Mouse (Mus musculus): ENCODE measurements around the gene Zbtb24. TPM values are rescaled to one million over a fixed set of nuclear protein-coding genes. Genes with fewer than 3 reads are reported as not detected.
A peak's percentile ranks its signal among the peaks of the same experiment; 100 is the strongest.

Zbtb24 gene
- polyA plus RNA-seq, 1 experiment from 2014 or later, result 18.2 TPM

DNA sequence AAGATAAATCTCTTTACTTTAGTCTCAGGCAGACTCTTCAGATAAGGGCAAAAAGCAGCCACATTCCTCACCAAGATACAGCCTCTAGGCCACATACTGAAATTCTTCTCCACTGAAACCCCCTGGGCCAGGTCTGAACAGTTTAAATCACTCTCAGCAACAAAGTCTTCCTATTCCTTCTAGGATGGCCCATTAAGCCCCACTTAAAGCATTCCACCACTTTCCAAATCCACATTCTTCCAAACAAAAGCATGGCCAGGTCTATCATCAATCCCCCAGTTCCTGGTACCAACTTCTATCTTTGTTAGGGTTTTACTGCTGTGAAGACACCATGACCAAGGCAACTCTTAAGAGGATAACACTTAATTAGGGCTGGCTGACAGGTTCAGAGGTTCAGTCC, 22.4 kb downstream of the Zbtb24 start:
- ATAC-seq (ENCODE audit: borderline replicate concordance, extremely low read depth, low FRiP score, low TSS enrichment), result no peak
- H3K9me3 ChIP-seq, result no peaks in the 10 kb centered on the region
- H3K4me2 ChIP-seq, result no peak overlapping the region
- peaks cover 30% of the 10 kb centered on the region for H3K4me1 ChIP-seq
- no peaks in the 10 kb centered on the region for H3K27me3 ChIP-seq
- H3K27ac ChIP-seq, result 0 out of 2 replicates have a peak overlapping the region, but pooled peaks have one; percentile 12
- no peak overlapping the region for H3K9ac ChIP-seq
- no peaks in the 10 kb centered on the region for H3K36me3 ChIP-seq
- H3K4me3 ChIP-seq, result no peak overlapping the region

DNA sequence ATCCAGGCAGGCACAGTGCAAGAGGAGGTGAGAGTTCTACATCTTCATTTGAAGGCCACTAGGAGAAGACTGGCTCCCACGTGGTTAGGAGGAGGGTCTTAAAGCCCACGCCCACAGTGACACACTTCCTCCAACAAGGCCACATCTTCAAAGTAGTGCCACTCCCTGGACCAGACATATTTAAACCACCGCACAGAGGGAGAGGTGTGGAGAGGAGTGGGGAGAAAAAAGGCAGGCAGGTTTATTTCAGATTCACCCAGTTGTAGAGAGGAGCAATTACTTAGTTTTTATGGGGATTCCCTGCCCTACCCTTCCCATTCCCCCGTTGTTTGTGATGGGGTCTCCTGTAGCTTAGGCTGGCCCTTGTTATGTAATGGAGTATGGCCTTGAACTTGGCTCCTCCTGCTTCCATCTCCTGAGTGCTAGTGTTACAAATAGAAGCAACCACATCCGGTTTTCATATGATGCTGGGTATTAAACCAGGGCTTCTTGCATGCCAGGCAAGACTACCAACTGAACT, 22.8 kb downstream of the Zbtb24 start:
- no peaks in the 10 kb centered on the region for H3K36me3 ChIP-seq
- H3K9ac ChIP-seq, result no peak overlapping the region
- H3K4me1 ChIP-seq, result peaks cover 33% of the 10 kb centered on the region
- no peaks in the 10 kb centered on the region for H3K9me3 ChIP-seq
- H3K4me3 ChIP-seq, result no peak overlapping the region
- WGBS, result 72% methylated on average over 5 of the region's 5 CpGs
- H3K27ac ChIP-seq, result 0 out of 2 replicates have a peak overlapping the region, but pooled peaks have one; percentile 12
- no peak for ATAC-seq (ENCODE audit: borderline replicate concordance, extremely low read depth, low FRiP score, low TSS enrichment)
- no peaks in the 10 kb centered on the region for H3K27me3 ChIP-seq
- H3K4me2 ChIP-seq, result no peak overlapping the region

DNA sequence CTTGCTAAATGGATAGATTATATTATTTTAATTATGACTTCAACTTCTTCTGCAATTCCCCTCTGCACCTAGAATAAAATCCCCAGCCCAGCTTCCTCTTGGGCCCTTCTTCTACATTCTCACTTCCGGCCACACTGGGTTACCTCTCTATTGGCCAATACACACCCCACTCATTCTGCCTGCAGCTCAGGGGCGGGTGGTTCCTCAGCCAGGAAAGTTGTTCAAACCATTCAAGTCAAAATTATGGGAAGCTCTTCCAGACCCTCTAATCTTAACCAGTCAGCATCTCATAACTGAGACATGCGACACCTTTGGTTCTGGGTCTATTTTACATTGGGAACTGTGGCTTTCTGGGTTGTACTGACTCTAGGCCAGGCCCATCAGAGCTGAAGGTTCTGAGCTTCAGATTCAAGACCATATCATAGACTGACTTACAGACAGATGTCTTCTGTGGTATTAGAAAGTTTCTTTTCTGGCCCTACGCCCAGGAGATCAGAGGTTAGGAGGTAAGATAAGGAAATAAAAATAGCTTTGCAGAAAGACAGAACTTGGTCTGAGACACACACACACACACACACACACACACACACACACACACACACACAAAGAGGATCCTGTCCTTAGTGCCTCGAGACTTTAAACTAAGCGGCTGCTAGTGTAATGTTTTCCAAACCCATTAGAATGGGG, 23.7 kb downstream of the Zbtb24 start:
- Histone ChIP-seq H3K4me3 (no peak overlapping the region), H3K36me3 (peaks cover 3% of the 10 kb centered on the region; the same call in 1 of the 2 replicates), H3K9ac (no peak overlapping the region), H3K4me2 (no peak overlapping the region), H3K4me1 (peaks cover 40% of the 10 kb centered on the region), H3K27me3 (no peaks in the 10 kb centered on the region), H3K9me3 (no peaks in the 10 kb centered on the region), H3K27ac (peak overlapping the region; percentile 92; the same call in 1 of the 2 replicates)
- ATAC-seq (ENCODE audit: borderline replicate concordance, extremely low read depth, low FRiP score, low TSS enrichment), result no peak
- WGBS, result 48% methylated on average over 6 of the region's 6 CpGs

DNA sequence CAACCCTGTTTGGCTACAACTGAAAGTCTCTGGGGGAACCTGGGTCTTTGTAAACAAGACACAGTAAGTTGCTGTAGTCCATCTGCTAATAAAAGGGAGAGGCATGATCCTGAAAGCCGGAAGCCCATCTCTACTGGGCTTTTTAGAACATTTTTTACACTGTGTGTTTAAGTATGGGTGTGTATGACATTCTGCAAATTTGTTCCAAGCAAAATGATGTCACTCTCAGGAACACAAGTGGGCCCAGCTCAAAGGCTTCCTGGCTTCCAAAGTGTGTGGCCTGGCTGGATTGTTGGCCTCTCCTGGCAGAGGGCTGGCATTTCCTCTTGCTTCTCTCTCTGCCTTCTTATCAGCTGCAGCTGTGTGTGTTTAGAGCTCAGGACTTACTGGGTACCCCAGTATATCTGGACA, 24.8 kb downstream of the Zbtb24 start:
- H3K9ac ChIP-seq, result no peak overlapping the region
- ATAC-seq (ENCODE audit: borderline replicate concordance, extremely low read depth, low FRiP score, low TSS enrichment), result no peak
- H3K9me3 ChIP-seq, result no peaks in the 10 kb centered on the region
- WGBS, result 20% methylated on average over 1 of the region's 1 CpGs
- no peaks in the 10 kb centered on the region for H3K27me3 ChIP-seq
- peaks cover 13% of the 10 kb centered on the region; the same call in 1 of the 2 replicates for H3K36me3 ChIP-seq
- peaks cover 49% of the 10 kb centered on the region for H3K4me1 ChIP-seq
- peak overlapping the region; percentile 86 for H3K4me2 ChIP-seq
- peak overlapping the region; percentile 92 for H3K27ac ChIP-seq
- no peak overlapping the region for H3K4me3 ChIP-seq

DNA sequence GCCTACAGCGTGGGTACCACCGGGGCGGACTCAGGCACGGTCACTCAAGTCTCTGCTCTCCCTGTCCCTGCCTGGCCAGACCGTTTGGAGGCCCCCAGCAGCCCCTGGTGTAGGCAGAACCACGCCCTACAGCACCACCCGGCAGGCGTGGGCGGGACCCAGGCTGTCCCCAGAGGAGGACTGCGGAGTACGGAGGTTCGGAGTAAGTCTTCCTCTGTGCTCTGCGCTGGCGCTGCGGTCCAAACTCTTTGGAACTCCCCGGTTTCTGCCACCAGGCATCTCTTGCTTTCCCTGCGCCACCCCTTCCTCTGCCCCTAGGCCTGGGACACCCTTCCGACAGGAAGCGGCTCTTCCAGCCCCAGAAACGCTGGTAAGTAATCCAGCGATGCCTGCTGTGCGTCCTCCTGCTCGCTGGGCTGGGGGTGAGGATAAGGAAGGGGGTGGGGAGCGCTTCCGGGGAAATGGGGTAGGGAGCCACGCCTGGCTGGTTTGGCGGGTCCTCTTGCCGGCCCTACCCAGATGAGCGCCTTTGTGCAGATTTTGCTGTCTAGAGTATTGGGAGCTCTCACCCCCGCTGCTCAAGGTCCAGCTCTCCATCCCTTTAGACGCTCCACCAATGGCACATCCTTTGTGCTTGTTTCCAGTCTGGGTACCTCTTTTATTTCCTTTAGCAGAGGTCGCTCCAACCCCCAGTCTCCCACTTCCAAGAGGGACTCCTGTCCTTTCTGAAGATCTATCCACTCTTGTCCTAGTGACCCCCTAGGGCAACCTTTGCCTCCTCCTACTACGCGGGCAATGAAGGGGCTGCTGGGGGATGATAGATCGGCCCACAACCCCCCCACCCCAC, 26.2 kb downstream of the Zbtb24 start, which contains the start of gene Mical1:
Mical1 (plus strand) TSS at position 144 of the 847 bp plus-strand sequence.
- peak within 1 kb of the TSS; percentile 92 for H3K27ac ChIP-seq
- peak within 1 kb of the TSS; percentile 67 for H3K9ac ChIP-seq
- H3K36me3 ChIP-seq, result peaks cover 25% of the 10 kb centered on the region; the same call in 1 of the 2 replicates
- peak; percentile 72 for ATAC-seq (ENCODE audit: borderline replicate concordance, extremely low read depth, low FRiP score, low TSS enrichment)
- H3K27me3 ChIP-seq, result no peaks in the 10 kb centered on the region
- H3K9me3 ChIP-seq, result no peaks in the 10 kb centered on the region
- H3K4me2 ChIP-seq, result peak within 1 kb of the TSS; percentile 86
- peak within 1 kb of the TSS; percentile 62 for H3K4me3 ChIP-seq
- H3K4me1 ChIP-seq, result peaks cover 59% of the 10 kb centered on the region
- WGBS, result 1% methylated on average over 33 of the region's 35 CpGs

DNA sequence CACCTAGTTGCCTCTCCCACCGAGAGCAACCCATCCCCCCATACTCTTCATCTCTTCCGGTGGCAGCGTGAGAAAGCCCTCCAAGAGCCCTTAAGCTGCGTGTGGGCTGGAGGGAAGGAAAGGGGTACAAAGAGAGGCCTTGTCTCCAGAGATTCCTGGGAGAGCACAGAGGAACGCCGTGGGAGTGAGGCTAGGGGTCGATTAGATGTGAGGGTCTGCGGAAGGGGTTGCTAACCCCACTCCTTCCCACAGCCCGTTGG, 26.8 kb downstream of the Zbtb24 start:
- peak overlapping the region; percentile 67 for H3K9ac ChIP-seq
- peak; percentile 17 for ATAC-seq (ENCODE audit: borderline replicate concordance, extremely low read depth, low FRiP score, low TSS enrichment)
- WGBS, result under 1% methylated on average over 9 of the region's 9 CpGs
- peaks cover 25% of the 10 kb centered on the region; the same call in 1 of the 2 replicates for H3K36me3 ChIP-seq
- peak overlapping the region; percentile 92 for H3K27ac ChIP-seq
- peak overlapping the region; percentile 62 for H3K4me3 ChIP-seq
- H3K4me2 ChIP-seq, result peak overlapping the region; percentile 86
- H3K27me3 ChIP-seq, result no peaks in the 10 kb centered on the region
- H3K4me1 ChIP-seq, result peaks cover 59% of the 10 kb centered on the region
- H3K9me3 ChIP-seq, result no peaks in the 10 kb centered on the region

DNA sequence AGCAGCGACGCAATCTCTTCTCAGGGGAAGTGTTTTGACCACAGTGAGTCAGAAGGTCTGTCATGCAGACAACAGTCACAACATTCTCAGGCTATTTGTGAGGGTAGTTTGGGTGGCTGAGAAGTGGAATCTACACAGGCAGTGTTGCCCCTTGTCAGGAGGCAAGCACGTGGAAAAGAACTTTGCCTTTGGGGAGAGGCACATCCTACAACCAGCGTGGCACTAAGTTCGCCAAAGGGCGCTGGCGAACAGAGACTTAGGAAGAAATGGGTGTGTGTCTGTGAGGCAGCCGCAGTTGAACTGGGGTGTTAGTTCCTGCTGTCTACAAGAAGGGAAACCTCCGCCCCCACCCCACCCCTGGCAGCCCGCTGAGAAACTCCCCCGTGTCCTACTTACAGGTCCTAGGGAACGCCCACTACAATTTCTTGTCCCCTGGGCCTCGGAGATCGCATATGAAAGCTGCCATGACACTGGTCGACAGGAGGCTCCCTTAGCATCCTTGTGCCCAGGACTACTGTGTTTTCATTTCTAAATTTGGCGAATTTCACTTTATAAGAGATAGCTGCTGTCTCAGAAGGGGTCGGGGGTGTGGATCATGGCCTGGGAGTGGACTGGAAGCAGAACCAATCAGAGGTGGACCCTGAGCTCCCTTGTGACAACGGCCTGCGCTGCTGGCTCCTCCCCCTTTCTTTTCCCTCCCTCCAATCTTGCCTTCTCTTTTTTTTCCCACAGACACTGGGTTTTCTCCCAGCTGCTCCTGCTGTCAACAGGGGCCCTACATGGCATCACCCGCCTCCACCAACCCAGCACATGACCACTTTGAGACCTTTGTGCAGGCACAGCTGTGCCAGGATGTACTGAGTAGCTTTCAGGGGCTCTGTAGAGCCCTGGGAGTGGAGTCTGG, 27.3 kb downstream of the Zbtb24 start:
- H3K27ac ChIP-seq, result peak overlapping the region; percentile 92
- 2% methylated on average over 20 of the region's 20 CpGs for WGBS
- H3K4me3 ChIP-seq, result peak overlapping the region; percentile 62
- H3K4me2 ChIP-seq, result peak overlapping the region; percentile 86
- ATAC-seq (ENCODE audit: borderline replicate concordance, extremely low read depth, low FRiP score, low TSS enrichment), result peak; percentile 85
- no peaks in the 10 kb centered on the region for H3K9me3 ChIP-seq
- H3K9ac ChIP-seq, result peak overlapping the region; percentile 67
- H3K36me3 ChIP-seq, result peaks cover 28% of the 10 kb centered on the region
- no peaks in the 10 kb centered on the region for H3K27me3 ChIP-seq
- peaks cover 59% of the 10 kb centered on the region for H3K4me1 ChIP-seq

DNA sequence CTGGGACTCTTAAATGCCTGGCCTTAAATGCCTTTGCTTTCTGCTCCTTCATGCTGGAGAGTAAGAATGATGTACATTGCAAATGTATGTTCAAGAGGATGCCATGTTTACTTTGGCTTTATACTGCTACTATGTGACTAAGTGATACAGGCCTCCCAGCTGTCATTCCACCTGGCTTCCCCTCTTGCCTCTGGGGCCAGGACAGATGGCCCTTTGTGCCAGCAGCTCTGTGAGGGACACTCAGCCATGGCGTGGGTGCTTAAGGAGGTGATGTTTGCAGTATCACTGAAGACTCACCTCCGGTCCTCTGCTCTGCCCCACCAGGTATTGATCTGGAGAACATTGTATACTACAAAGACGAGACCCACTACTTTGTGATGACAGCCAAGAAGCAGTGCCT, 29.8 kb downstream of the Zbtb24 start:
- Histone ChIP-seq H3K9me3 (no peaks in the 10 kb centered on the region), H3K4me1 (peaks cover 41% of the 10 kb centered on the region), H3K4me3 (no peak overlapping the region), H3K27me3 (no peaks in the 10 kb centered on the region), H3K9ac (no peak overlapping the region), H3K27ac (no peak overlapping the region), H3K4me2 (no peak overlapping the region), H3K36me3 (peaks cover 52% of the 10 kb centered on the region)
- 68% methylated on average over 3 of the region's 3 CpGs for WGBS
- ATAC-seq (ENCODE audit: borderline replicate concordance, extremely low read depth, low FRiP score, low TSS enrichment), result no peak

DNA sequence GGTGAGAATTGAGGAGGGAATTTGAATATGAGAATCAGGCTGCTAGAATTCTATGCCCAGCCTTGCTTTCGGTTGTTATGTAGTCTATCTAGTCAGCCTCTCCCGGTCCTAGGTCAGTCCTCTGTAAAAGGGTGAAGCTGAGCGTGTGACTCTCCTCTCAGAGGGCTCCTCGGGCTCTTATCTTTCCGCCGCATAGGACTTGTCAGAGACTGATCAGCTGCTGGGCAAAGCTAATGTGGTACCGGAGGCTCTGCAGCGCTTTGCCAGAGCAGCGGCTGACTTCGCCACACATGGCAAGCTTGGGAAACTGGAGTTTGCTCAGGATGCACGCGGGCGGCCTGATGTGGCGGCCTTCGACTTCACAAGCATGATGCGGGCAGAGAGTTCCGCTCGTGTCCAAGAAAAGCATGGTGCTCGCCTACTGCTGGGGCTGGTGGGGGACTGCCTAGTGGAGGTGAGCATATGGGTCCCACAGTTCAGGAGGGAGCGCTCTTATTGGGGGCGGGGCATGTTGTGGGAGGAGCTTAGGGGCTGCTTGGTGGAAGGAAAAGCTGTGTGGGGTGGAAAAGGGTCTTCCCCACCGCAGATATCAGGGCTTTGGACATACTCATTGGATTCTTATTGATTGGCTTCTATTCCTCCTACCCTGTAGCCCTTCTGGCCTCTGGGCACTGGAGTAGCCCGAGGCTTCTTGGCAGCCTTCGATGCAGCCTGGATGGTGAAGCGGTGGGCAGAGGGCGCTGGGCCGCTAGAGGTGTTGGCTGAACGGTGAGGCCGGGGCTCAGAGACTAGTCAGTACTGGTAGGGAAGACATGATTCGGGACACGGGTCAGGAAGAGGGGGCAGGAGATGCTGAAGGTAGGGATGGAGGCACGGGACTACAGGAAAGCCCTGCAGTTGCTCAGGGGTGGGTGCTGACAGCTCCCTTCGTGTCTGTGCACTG, 31.0 kb downstream of the Zbtb24 start:
- no peaks in the 10 kb centered on the region for H3K27me3 ChIP-seq
- no peak overlapping the region for H3K4me2 ChIP-seq
- 54% methylated on average over 33 of the region's 33 CpGs for WGBS
- H3K27ac ChIP-seq, result no peak overlapping the region
- no peak for ATAC-seq (ENCODE audit: borderline replicate concordance, extremely low read depth, low FRiP score, low TSS enrichment)
- no peak overlapping the region for H3K4me3 ChIP-seq
- H3K4me1 ChIP-seq, result peaks cover 29% of the 10 kb centered on the region
- no peaks in the 10 kb centered on the region for H3K9me3 ChIP-seq
- peaks cover 65% of the 10 kb centered on the region for H3K36me3 ChIP-seq
- H3K9ac ChIP-seq, result no peak overlapping the region

DNA sequence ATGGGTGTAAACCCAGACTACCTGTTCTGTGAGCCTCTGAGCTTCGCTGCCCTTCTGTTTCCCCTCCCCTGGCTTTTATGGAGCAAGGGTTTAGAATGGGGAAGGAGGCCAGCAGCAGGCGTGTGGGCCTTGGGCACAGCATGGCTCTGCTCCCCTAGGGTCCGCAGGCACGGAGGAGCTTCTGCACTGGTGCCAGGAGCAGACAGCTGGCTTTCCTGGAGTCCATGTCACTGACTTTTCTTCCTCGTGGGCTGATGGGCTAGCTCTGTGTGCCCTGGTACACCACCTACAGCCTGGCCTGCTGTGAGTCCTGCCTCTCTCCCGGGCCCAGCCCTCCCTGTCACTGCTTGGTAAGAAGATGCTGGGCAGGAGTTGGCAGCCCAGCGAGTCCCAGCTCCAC, 32.3 kb downstream of the Zbtb24 start:
- no peaks in the 10 kb centered on the region for H3K27me3 ChIP-seq
- peaks cover 77% of the 10 kb centered on the region for H3K36me3 ChIP-seq
- H3K4me2 ChIP-seq, result no peak overlapping the region
- no peak for ATAC-seq (ENCODE audit: borderline replicate concordance, extremely low read depth, low FRiP score, low TSS enrichment)
- H3K9ac ChIP-seq, result no peak overlapping the region
- H3K4me3 ChIP-seq, result no peak overlapping the region
- WGBS, result 80% methylated on average over 7 of the region's 7 CpGs
- H3K9me3 ChIP-seq, result no peaks in the 10 kb centered on the region
- no peak overlapping the region for H3K27ac ChIP-seq
- peaks cover 29% of the 10 kb centered on the region for H3K4me1 ChIP-seq
